Mouse (Mus musculus) naive thymus-derived CD4-positive, alpha-beta T cell, adult 2 months (primary cell): Measurements from ENCODE around the gene Rnf169.

ENCODE experiments used
- DNase-seq: peaks from one replicate; pipeline ENCODE4 v3.0.0-alpha.2; 2011; ENCODE audit warnings: low read depth

The Rnf169 gene

GRCm38 (mm10) chr7:99980132-99980591 is at the start of gene Rnf169:
Gene Rnf169, minus strand, starts transcription at chr7:99980448.
- peak; percentile 87 for DNase-seq

- peak; percentile 27 for DNase-seq
These were observed 49.1 kb upstream of the Rnf169 start for GRCm38 (mm10) chr7:100029307-100029706.

- DNase-seq, result no peak
These were observed 47.1 kb upstream of the Rnf169 start for GRCm38 (mm10) chr7:100027353-100027752.

GRCm38 (mm10) chr7:100017056-100017455 is 36.8 kb upstream of the Rnf169 start:
- no peak for DNase-seq

GRCm38 (mm10) chr7:100014123-100014600 is 33.9 kb upstream of the Rnf169 start:
- no peak for DNase-seq

GRCm38 (mm10) chr7:100012515-100012914 is 32.3 kb upstream of the Rnf169 start:
- DNase-seq, result no peak

GRCm38 (mm10) chr7:100012085-100012484 is 31.8 kb upstream of the Rnf169 start:
- no peak for DNase-seq

GRCm38 (mm10) chr7:100010711-100011110 is 30.5 kb upstream of the Rnf169 start:
- DNase-seq, result no peak

- DNase-seq, result peak; percentile 67
These were observed 29.4 kb upstream of the Rnf169 start for GRCm38 (mm10) chr7:100009640-100010039.

GRCm38 (mm10) chr7:100008765-100009164 is 28.5 kb upstream of the Rnf169 start:
- DNase-seq, result no peak

- DNase-seq, result no peak
These were observed 26.2 kb upstream of the Rnf169 start for GRCm38 (mm10) chr7:100006411-100006810.

GRCm38 (mm10) chr7:100005790-100006189 is 25.5 kb upstream of the Rnf169 start, which contains the start of gene Chrdl2:
Gene Chrdl2, plus strand, starts transcription at chr7:100006172.
- DNase-seq, result no peak

- peak; percentile 54 for DNase-seq
These were observed 23.5 kb upstream of the Rnf169 start for GRCm38 (mm10) chr7:100003781-100004180.

GRCm38 (mm10) chr7:99998668-99999067 is 18.4 kb upstream of the Rnf169 start:
- no peak for DNase-seq

GRCm38 (mm10) chr7:99995186-99995585 is 14.9 kb upstream of the Rnf169 start:
- DNase-seq, result no peak

GRCm38 (mm10) chr7:99993159-99993558 is 12.9 kb upstream of the Rnf169 start:
- no peak for DNase-seq

GRCm38 (mm10) chr7:99990990-99991707 is 10.9 kb upstream of the Rnf169 start:
- no peak for DNase-seq

GRCm38 (mm10) chr7:99989844-99990760 is 9.9 kb upstream of the Rnf169 start:
- DNase-seq, result no peak

GRCm38 (mm10) chr7:99988725-99989124 is 8.5 kb upstream of the Rnf169 start:
- peak; percentile 66 for DNase-seq

- DNase-seq, result no peak
These were observed 2.3 kb upstream of the Rnf169 start for GRCm38 (mm10) chr7:99982256-99983242.

- peak; percentile 63 for DNase-seq
These were observed 1.1 kb upstream of the Rnf169 start for GRCm38 (mm10) chr7:99981311-99981710.
